Mouse (Mus musculus) left cerebral cortex, postnatal 36 days (tissue): ENCODE measurements around the gene Nit1. TPM values are rescaled to one million over a fixed set of nuclear protein-coding genes. Genes with fewer than 3 reads are reported as not detected.
A peak's percentile ranks its signal among the peaks of the same experiment; 100 is the strongest.
"Not testable (repeated sequence)": the region's sequence is repeated elsewhere in the genome, so short reads cannot be mapped to it uniquely, and the experiment has no call there.

Source experiments
- DNase-seq, 2 experiments: peaks; one replicate each; pipeline ENCODE4 v3.0.0; 2021 to 2022; ENCODE audit warnings: low spot score in 2 of 2, mixed read lengths in 1 of 2
- intact Hi-C: fragments of 180-260 bp; cut with DNase I; formaldehyde crosslinking; loops from one replicate; pipeline ENCODE4 v1.15.1; 2025
- total RNA-seq, 2 experiments: library from RNA; stranded (reverse); gene quantifications; 2 replicates each; pipeline ENCODE4 v1.2.3; 2021

Nit1 gene
- total RNA-seq, 2 experiments from 2014 or later: 39.6 to 48.0 TPM

- DNase-seq: no peak
- intact Hi-C loops: no loop called here
Observed at GRCm38 (mm10) chr1:171309321-171309720, 36.1 kb downstream of the Nit1 start.

- DNase-seq, intact Hi-C loops: not testable (repeated sequence)
Observed at GRCm38 (mm10) chr1:171306157-171306556, 39.3 kb downstream of the Nit1 start.

- intact Hi-C loops: no loop called here
- DNase-seq: no peak
Observed at GRCm38 (mm10) chr1:171298226-171298625, 47.2 kb downstream of the Nit1 start.

- intact Hi-C loops: no loop called here
- DNase-seq: no peak
Observed at GRCm38 (mm10) chr1:171295063-171295402, 50.4 kb downstream of the Nit1 start.

DNA sequence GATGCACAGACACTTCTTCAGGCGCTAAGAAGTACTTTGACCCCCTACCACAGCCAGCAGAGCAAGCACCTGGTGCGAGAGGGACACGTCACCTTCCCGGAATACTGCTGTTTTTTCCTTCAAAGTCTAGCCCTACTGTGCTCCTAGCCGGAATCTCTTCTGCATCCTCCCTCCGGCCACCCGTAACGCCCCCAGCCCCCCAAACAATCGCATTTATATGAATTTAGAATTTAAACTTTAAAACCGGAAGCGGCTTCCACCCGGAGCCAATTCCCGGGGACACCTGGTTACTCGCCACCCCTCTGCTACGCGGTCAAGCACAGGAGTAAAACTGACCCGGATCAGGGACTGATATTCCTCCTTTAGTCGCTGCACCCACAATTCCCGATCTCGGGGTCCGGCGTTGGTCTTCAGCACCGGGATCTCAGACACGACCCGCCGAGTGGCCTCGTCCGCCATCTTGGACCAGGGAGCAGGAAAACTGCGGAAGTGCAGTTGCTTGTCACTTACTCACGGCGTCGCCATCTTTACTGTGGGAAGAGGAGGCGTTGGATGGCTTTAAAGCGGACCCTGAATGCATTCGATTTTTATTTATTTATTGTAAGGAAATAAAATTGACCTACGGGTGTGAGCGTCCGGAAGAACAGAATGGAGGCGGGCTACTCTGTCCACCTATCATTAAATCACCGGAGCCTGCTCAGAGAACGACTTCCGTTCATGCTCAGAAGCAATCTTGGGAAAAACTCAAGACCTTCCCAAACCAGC is 51.0 kb downstream of the Nit1 start, which contains the start of gene Ufc1:
Gene Ufc1 (minus strand): TSS at position 727 of the 765 bp plus-strand sequence.
- peak; percentile 86 to 89 for DNase-seq
- intact Hi-C loops: no loop called here

- intact Hi-C loops: loop anchor here (1.0 kb wide), 1 partner anchor 35 kb away; the partner anchor contains the start of gene Dedd
Observed at GRCm38 (mm10) chr1:171293906-171294297, 51.5 kb downstream of the Nit1 start.

GRCm38 (mm10) chr1:171293351-171293750 is 52.1 kb downstream of the Nit1 start:
- no peak for DNase-seq
- intact Hi-C loops: loop anchor here (1.0 kb wide), 1 partner anchor 36 kb away; the partner anchor contains the start of gene Dedd

More at GRCm38 (mm10) chr1:171293906-171294297, 51.5 kb downstream of the Nit1 start:
- DNase-seq: no peak

- no peak for DNase-seq
- intact Hi-C loops: no loop called here
Observed at GRCm38 (mm10) chr1:171288328-171288727, 57.1 kb downstream of the Nit1 start.

Other genes starting within 250 kb of the Nit1 start
- 1 to 10 TPM in 1 of 2 experiments, not detected in 1; 1.1 TPM for gene Cfap126, start 231.7 kb downstream of the Nit1 start, total RNA-seq
- 100 to 1,000 TPM; 200 to 204 TPM for gene Sdhc, start 195.0 kb downstream of the Nit1 start, total RNA-seq
- gene Mpz, start 194.9 kb downstream of the Nit1 start, total RNA-seq: not detected
- 100 to 1,000 TPM in 1 of 2 experiments, 10 to 100 TPM in 1; 95.1 to 123 TPM for gene Pcp4l1, start 149.4 kb downstream of the Nit1 start, total RNA-seq
- gene Nr1i3, start 131.7 kb downstream of the Nit1 start, total RNA-seq: under 1 TPM in 1 of 2 experiments, not detected in 1; 0.17 TPM
- gene Tomm40l, start 123.1 kb downstream of the Nit1 start, total RNA-seq: 10 to 100 TPM; 81.7 to 86.7 TPM
- gene Apoa2, start 120.6 kb downstream of the Nit1 start, total RNA-seq: 1 to 10 TPM; 1.8 to 2.3 TPM
- 10 to 100 TPM; 13.5 to 13.8 TPM for gene Fcer1g, start 111.3 kb downstream of the Nit1 start, total RNA-seq
- 10 to 100 TPM; 11.1 to 16.4 TPM for gene Adamts4, start 95.2 kb downstream of the Nit1 start, total RNA-seq
- gene Ndufs2, start 94.3 kb downstream of the Nit1 start, total RNA-seq: 100 to 1,000 TPM; 252 to 309 TPM
- 10 to 100 TPM; 63.6 to 64.6 TPM for gene B4galt3, start 75.3 kb downstream of the Nit1 start, total RNA-seq
- gene Ppox, start 64.5 kb downstream of the Nit1 start, total RNA-seq: 10 to 100 TPM; 21.7 to 26.6 TPM
- 10 to 100 TPM; 50.9 to 65.6 TPM for gene Usp21, start 57.7 kb downstream of the Nit1 start, total RNA-seq
- gene Ufc1, start 50.6 kb downstream of the Nit1 start, total RNA-seq: 100 to 1,000 TPM; 107 to 121 TPM
- 10 to 100 TPM; 36.9 to 41.3 TPM for gene Dedd, start 16.5 kb downstream of the Nit1 start, total RNA-seq
- 100 to 1,000 TPM; 161 to 185 TPM for gene Pfdn2, start within 50 bp of the Nit1 start, total RNA-seq
- gene Klhdc9, start 15.2 kb upstream of the Nit1 start, total RNA-seq: 10 to 100 TPM in 1 of 2 experiments, 1 to 10 TPM in 1; 7.9 to 10.9 TPM
- 1 to 10 TPM; 2.3 to 3.9 TPM for gene Nectin4, start 24.5 kb upstream of the Nit1 start, total RNA-seq
- gene Arhgap30, start 43.3 kb upstream of the Nit1 start, total RNA-seq: 1 to 10 TPM; 1.7 to 1.8 TPM
- gene Usf1, start 65.7 kb upstream of the Nit1 start, total RNA-seq: 100 to 1,000 TPM; 107 to 113 TPM
- 1 to 10 TPM; 1.1 to 1.9 TPM for gene Tstd1, start 73.2 kb upstream of the Nit1 start, total RNA-seq
- gene F11r, start 91.9 kb upstream of the Nit1 start, total RNA-seq: 1 to 10 TPM; 4.9 to 5.3 TPM
- gene Alyref2, start 157.8 kb upstream of the Nit1 start, total RNA-seq: 1 to 10 TPM; 4.2 to 5.9 TPM
- gene Itln1, start 189.6 kb upstream of the Nit1 start, total RNA-seq: not detected
- not detected for gene Cd244a, start 213.5 kb upstream of the Nit1 start, total RNA-seq